Mouse (Mus musculus) heart, postnatal 0 days (tissue): ENCODE results near the gene Prox2. TPM values are rescaled to one million over a fixed set of nuclear protein-coding genes. Genes with fewer than 3 reads are reported as not detected.

Source experiments
- ATAC-seq: fragments of 200-750 bp; cut with Nextera tagmentation; 2 replicates; pipeline ENCODE4 v1.8.0; 2017; ENCODE audit warnings: low read depth, moderate number of reproducible peaks, moderate library complexity; ENCODE audit not compliant: insufficient read depth
- DNase-seq: peaks from one replicate; pipeline ENCODE4 v3.0.0-alpha.2; 2016; ENCODE audit warnings: low spot score
- H3K27ac ChIP-seq: fragments of 300-500 bp; sonication (generic); 2 replicates; pipeline ENCODE4 v1.5.1; 2014; ENCODE audit warnings: low read depth, mild to moderate bottlenecking
- H3K27me3 ChIP-seq: fragments of 300-500 bp; sonication (generic); 2 replicates; pipeline ENCODE4 v1.6.1; 2014; ENCODE audit warnings: low read length, mixed read lengths; ENCODE audit not compliant: control insufficient read depth, insufficient read depth
- H3K36me3 ChIP-seq: fragments of 300-500 bp; sonication (generic); replicated peaks from 2 replicates; pipeline ENCODE4 v1.6.1; 2014; ENCODE audit warnings: low read length, mixed read lengths; ENCODE audit not compliant: control insufficient read depth, insufficient read depth
- H3K4me1 ChIP-seq: fragments of 300-500 bp; sonication (generic); 2 replicates; pipeline ENCODE4 v1.6.1; 2014; ENCODE audit warnings: antibody characterized with exemption; ENCODE audit not compliant: control insufficient read depth, insufficient read depth
- H3K4me2 ChIP-seq: fragments of 300-500 bp; sonication (generic); 2 replicates; pipeline ENCODE4 v1.6.1; 2014; ENCODE audit warnings: low read depth, mild to moderate bottlenecking, low read length, moderate library complexity
- H3K4me3 ChIP-seq: fragments of 300-500 bp; sonication (generic); 2 replicates; pipeline ENCODE4 v1.5.1; 2014; ENCODE audit warnings: low read depth, low read length
- H3K9ac ChIP-seq: fragments of 300-500 bp; sonication (generic); replicated peaks from 2 replicates; pipeline ENCODE4 v1.6.1; 2014; ENCODE audit warnings: low read depth, low read length, mixed read lengths
- H3K9me3 ChIP-seq: fragments of 300-500 bp; sonication (generic); replicated peaks from 2 replicates; pipeline ENCODE4 v1.6.1; 2016; ENCODE audit warnings: low read length; ENCODE audit not compliant: control insufficient read depth
- CTCF ChIP-seq: IDR thresholded peaks from 2 replicates; pipeline ENCODE4 v1.5.1; 2016; ENCODE audit warnings: antibody characterized with exemption, control low read depth, low read depth
- EP300 ChIP-seq: IDR thresholded peaks from 2 replicates; pipeline ENCODE4 v1.6.1; 2016; ENCODE audit warnings: antibody characterized with exemption, low read depth
- WGBS: fragments of 180-500 bp; shearing (Covaris S2); extraction: QIAGEN DNeasy Blood & Tissue Kit; methylation state at CpG from one replicate; pipeline ENCODE4 v1.1.7; 2014; 5-methylcytosine and 5-hydroxymethylcytosine counted together
- polyA plus RNA-seq: library from polyadenylated mRNA; unstranded; fragments of >200 nt; fragmentation: Nextera tagmentation; extraction: Ambion mirVana; gene quantifications from 2 replicates; pipeline ENCODE4 v1.2.1, GENCODE M21; 2015
- total RNA-seq: library from RNA; depleted of rRNA; stranded (reverse); fragments of >200 nt; gene quantifications from 2 replicates; pipeline ENCODE4 v1.2.3, GENCODE M21; 2014; ENCODE audit warnings: low replicate concordance; rRNA removed

The Prox2 gene
- total and polyA plus RNA-seq, 2 experiments from 2014 or later, result 0.08 to 1.8 TPM

DNA sequence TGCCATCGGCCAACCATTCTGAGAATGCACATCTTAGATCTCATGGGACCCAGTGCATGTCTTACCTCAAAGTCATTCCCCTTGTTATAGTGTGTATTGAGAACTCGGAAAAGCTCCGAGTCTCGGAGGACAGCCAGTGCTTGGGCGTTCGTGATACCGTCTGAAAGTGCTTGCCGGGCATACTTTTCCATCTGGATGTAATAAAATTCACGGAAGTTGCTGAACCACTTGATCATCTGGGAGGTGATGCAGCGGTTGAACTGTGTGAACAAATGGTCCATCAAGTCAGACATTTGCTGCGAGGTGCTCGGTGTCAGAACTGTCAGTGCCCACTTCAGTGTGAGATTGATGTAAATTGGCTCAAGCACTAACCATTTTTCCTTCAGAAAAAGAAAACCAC is 22.7 kb downstream of the Prox2 start:
- H3K9me3 ChIP-seq, result no peaks in the 10 kb centered on the region

DNA sequence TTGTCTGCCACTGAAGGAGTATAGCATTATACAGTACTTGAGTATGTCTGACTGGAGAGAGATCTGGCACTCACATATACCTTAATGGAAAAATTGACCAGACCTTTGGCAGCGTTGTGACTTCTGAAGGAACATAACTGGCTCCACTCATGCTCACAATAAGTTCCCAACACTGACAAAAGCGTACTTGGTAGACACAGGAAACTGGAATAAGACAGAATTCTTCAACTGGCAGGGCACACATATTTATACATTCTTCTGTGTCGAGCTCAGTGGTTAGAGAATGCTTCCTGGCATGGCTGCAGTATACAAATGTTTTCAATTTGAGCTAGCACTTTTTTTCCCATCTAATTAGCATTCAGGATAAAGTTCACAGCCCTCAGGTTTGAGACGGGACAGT is 25.6 kb downstream of the Prox2 start:
- Histone ChIP-seq H3K27ac (no peak overlapping the region), H3K9ac (no peak overlapping the region), H3K9me3 (no peaks in the 10 kb centered on the region), H3K4me1 (no peaks in the 10 kb centered on the region), H3K36me3 (peaks cover 21% of the 10 kb centered on the region), H3K4me2 (no peak overlapping the region), H3K4me3 (no peak overlapping the region), H3K27me3 (no peaks in the 10 kb centered on the region)
- DNase-seq (no peak), ATAC-seq (no peak)
- no peak for TF ChIP-seq CTCF
- TF ChIP-seq EP300, result no peak
- WGBS, result 65% methylated on average over 4 of the region's 4 CpGs

More for the DNA sequence above, 22.7 kb downstream of the Prox2 start:
- H3K4me3 ChIP-seq, result no peak overlapping the region
- H3K9ac ChIP-seq, result no peak overlapping the region
- H3K4me2 ChIP-seq, result no peak overlapping the region
- no peak for ATAC-seq
- TF ChIP-seq CTCF, result no peak
- no peak for TF ChIP-seq EP300
- H3K27ac ChIP-seq, result no peak overlapping the region
- H3K27me3 ChIP-seq, result no peaks in the 10 kb centered on the region
- no peak for DNase-seq
- H3K36me3 ChIP-seq, result peaks cover 21% of the 10 kb centered on the region
- no peaks in the 10 kb centered on the region for H3K4me1 ChIP-seq
- 91% methylated on average over 12 of the region's 12 CpGs for WGBS

DNA sequence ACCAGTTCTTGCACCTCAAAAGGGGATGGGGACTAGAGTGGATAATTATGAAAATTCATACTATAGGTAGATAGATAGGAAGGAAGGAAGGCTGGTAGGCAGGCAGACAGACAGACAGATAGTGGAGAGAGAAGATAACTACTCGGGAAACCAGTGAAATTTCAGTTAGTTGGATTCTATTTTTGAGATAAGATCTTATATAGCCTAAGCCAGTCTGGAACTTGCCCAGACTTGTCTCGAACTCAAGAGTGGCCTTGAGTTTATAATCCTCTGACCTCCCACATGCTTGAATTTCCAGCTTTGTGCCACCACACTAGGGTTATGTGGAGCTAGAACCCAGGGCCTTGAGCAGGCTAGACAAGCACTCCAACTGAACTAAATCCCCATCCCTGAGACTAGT is 26.3 kb downstream of the Prox2 start:
- DNase-seq (no peak), ATAC-seq (no peak)
- no peak overlapping the region for H3K4me2 ChIP-seq
- no peak overlapping the region for H3K27ac ChIP-seq
- no peak overlapping the region for H3K4me3 ChIP-seq
- H3K9ac ChIP-seq, result no peak overlapping the region
- H3K36me3 ChIP-seq, result peaks cover 21% of the 10 kb centered on the region
- H3K27me3 ChIP-seq, result no peaks in the 10 kb centered on the region
- H3K9me3 ChIP-seq, result no peaks in the 10 kb centered on the region
- WGBS, result 52% methylated on average over 2 of the region's 2 CpGs
- no peak for TF ChIP-seq EP300
- TF ChIP-seq CTCF, result no peak
- no peaks in the 10 kb centered on the region for H3K4me1 ChIP-seq

DNA sequence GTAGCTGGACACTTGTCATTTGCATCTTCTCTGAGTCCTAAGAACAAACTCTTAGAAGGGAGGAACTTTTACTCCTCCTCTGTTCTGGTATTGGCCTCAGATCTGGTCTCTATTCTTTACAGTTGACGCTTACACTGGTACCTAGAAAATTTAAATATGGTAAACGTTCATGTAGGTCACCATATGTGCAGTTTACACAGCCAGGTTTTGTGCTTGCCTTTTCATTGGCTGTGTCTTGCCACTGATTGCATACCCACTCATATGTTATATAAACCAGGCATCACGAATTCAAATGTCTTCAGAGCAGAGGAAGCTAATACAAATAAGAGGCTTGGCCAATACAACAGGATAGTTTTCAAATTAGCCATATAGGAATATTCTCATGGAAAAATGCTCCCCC is 33.5 kb downstream of the Prox2 start:
- WGBS, result 87% methylated on average over 3 of the region's 3 CpGs
- ATAC-seq, result no peak

DNA sequence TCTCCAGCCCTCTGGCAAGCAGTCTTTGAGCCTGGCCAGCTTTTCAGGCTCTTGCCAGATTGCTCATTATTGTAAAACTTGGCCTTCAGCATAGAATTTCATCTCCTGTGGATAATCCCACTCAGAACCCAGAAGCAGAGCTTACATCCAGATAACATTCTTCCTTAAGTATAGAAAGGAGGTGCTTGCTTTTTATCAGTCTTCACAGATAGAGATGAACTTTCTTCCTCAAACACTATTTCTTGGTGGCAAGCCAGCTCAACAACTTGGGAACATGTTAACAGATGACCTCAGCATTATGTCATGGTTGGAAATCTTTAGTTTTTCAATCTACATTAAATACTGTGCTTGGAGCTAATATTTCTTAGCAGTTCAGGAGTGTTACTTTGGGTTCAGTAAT is 39.5 kb downstream of the Prox2 start:
- H3K9ac ChIP-seq, result no peak overlapping the region
- DNase-seq (no peak), ATAC-seq (no peak)
- no peaks in the 10 kb centered on the region for H3K9me3 ChIP-seq
- TF ChIP-seq CTCF (no peak), EP300 (no peak)
- no peaks in the 10 kb centered on the region for H3K27me3 ChIP-seq
- H3K4me1 ChIP-seq, result no peaks in the 10 kb centered on the region
- H3K27ac ChIP-seq, result no peak overlapping the region
- no peak overlapping the region for H3K4me3 ChIP-seq
- H3K4me2 ChIP-seq, result no peak overlapping the region
- H3K36me3 ChIP-seq, result peaks cover 40% of the 10 kb centered on the region

More for the DNA sequence above, 33.5 kb downstream of the Prox2 start:
- H3K27me3 ChIP-seq, result no peaks in the 10 kb centered on the region
- no peak overlapping the region for H3K4me3 ChIP-seq
- TF ChIP-seq EP300 (no peak), CTCF (no peak)
- no peak for DNase-seq
- H3K27ac ChIP-seq, result no peak overlapping the region
- H3K4me2 ChIP-seq, result no peak overlapping the region
- H3K36me3 ChIP-seq, result peaks cover 13% of the 10 kb centered on the region
- no peak overlapping the region for H3K9ac ChIP-seq
- H3K4me1 ChIP-seq, result no peaks in the 10 kb centered on the region
- no peaks in the 10 kb centered on the region for H3K9me3 ChIP-seq

DNA sequence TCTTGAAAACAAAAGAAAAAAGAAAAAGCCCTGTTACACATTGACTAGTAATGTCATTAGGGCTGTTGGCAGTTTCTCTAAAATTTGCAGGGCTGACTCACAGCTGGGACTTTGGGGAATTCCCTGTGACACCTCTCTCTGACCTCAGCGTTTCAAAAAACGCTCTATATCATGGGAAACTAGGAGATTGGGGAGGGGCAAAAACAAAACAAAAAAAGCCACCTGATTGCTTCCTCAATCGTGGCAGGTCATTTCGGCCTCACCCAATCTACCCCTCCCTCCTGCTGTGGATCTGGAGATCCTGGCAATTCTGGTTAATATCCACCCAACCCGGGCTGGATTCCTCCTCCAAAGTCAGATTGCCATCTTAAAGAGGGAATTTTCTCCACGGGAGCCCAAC is 59.3 kb downstream of the Prox2 start:
- DNase-seq, result no peak
- TF ChIP-seq EP300 (no peak), CTCF (no peak)
- no peaks in the 10 kb centered on the region for H3K9me3 ChIP-seq
- no peak overlapping the region for H3K4me3 ChIP-seq
- no peak for ATAC-seq
- H3K4me1 ChIP-seq, result peaks cover 5% of the 10 kb centered on the region; the same call in 1 of the 2 replicates
- WGBS, result 71% methylated on average over 6 of the region's 6 CpGs
- H3K36me3 ChIP-seq, result peaks cover 56% of the 10 kb centered on the region
- no peaks in the 10 kb centered on the region for H3K27me3 ChIP-seq
- no peak overlapping the region for H3K27ac ChIP-seq
- no peak overlapping the region for H3K4me2 ChIP-seq
- no peak overlapping the region for H3K9ac ChIP-seq

Other genes with a start within 250 kb of the Prox2 start
- 7.8 and 8.1 TPM in 2 replicates for gene Ltbp2, start 234.2 kb downstream of the Prox2 start, total RNA-seq
- 1.1 and 1.2 TPM in 2 replicates for gene Ltbp2, start 234.2 kb downstream of the Prox2 start, polyA plus RNA-seq
- gene Fcf1, start 139.9 kb downstream of the Prox2 start, total RNA-seq, result 17.8 and 39.1 TPM in 2 replicates
- 85.1 and 90.9 TPM in 2 replicates for gene Fcf1, start 139.9 kb downstream of the Prox2 start, polyA plus RNA-seq
- 33.2 and 38.8 TPM in 2 replicates for gene Arel1, start 139.9 kb downstream of the Prox2 start, total RNA-seq
- 11.0 and 12.1 TPM in 2 replicates for gene Arel1, start 139.9 kb downstream of the Prox2 start, polyA plus RNA-seq
- 10.2 and 14.7 TPM in 2 replicates for gene Ylpm1, start 114.4 kb downstream of the Prox2 start, total RNA-seq
- gene Ylpm1, start 114.4 kb downstream of the Prox2 start, polyA plus RNA-seq, result 10.2 and 10.5 TPM in 2 replicates
- gene Dlst, start 74 bp upstream of the Prox2 start, total RNA-seq, result 341 and 343 TPM in 2 replicates
- 255 and 269 TPM in 2 replicates for gene Dlst, start 74 bp upstream of the Prox2 start, polyA plus RNA-seq
- gene Rps6kl1, start 40.5 kb upstream of the Prox2 start, total RNA-seq, result 0.04 and 0.11 TPM in 2 replicates
- 0.95 and 1.1 TPM in 2 replicates for gene Rps6kl1, start 40.5 kb upstream of the Prox2 start, polyA plus RNA-seq
- 4.4 and 5.0 TPM in 2 replicates for gene Pgf, start 67.0 kb upstream of the Prox2 start, total RNA-seq
- 3.6 and 4.0 TPM in 2 replicates for gene Pgf, start 67.0 kb upstream of the Prox2 start, polyA plus RNA-seq
- gene Eif2b2, start 108.7 kb upstream of the Prox2 start, total RNA-seq, result 54.0 and 106 TPM in 2 replicates
- 48.6 and 49.4 TPM in 2 replicates for gene Eif2b2, start 108.7 kb upstream of the Prox2 start, polyA plus RNA-seq
- 4.4 and 8.6 TPM in 2 replicates for gene Mlh3, start 159.8 kb upstream of the Prox2 start, total RNA-seq
- gene Mlh3, start 159.8 kb upstream of the Prox2 start, polyA plus RNA-seq, result 4.9 and 5.0 TPM in 2 replicates
- gene Acyp1, start 177.7 kb upstream of the Prox2 start, total RNA-seq, result 18.1 and 64.2 TPM in 2 replicates
- gene Acyp1, start 177.7 kb upstream of the Prox2 start, polyA plus RNA-seq, result 59.8 and 72.1 TPM in 2 replicates
- 0.80 and 0.85 TPM in 2 replicates for gene Zc2hc1c, start 177.8 kb upstream of the Prox2 start, total RNA-seq
- 1.1 TPM in 2 replicates for gene Zc2hc1c, start 177.8 kb upstream of the Prox2 start, polyA plus RNA-seq
- 29.2 and 45.2 TPM in 2 replicates for gene Nek9, start 228.6 kb upstream of the Prox2 start, total RNA-seq
- 12.5 and 14.2 TPM in 2 replicates for gene Nek9, start 228.6 kb upstream of the Prox2 start, polyA plus RNA-seq